Mouse (Mus musculus) C2C12 (cell line): ENCODE data around the gene Lrrc8b.

Source experiments
- CTCF ChIP-seq: IDR thresholded peaks from one replicate; pipeline ENCODE4 v1.5.1; 2011; ENCODE audit not compliant: control insufficient read depth, insufficient read depth, insufficient read length
- USF1 ChIP-seq: IDR thresholded peaks from one replicate; pipeline ENCODE4 v1.6.1; 2011; ENCODE audit warnings: low read depth, mild to moderate bottlenecking, control low read depth, moderate library complexity

DNA sequence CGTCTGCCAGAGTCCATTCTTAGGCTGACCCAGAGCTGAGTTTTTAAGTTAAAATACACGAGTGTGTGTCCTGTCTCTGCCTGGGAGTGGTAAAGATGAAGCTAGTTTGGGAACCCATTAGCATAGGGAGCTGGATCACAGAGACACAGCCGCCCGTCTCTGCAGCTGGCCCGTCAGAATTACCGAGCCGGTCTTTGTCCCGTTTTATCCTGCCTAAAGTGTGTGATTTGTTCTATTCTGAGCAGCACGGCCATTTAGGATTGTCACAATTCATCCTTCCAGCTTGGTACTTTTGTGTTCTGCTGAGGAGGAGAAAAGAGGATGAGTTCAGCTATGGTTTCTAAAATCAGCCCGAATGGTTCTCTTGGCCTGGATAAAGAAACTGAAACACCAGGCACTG is 51.7 kb downstream of the Lrrc8b start:
- TF ChIP-seq CTCF: no peak
- no peak for TF ChIP-seq USF1
